Mouse (Mus musculus): Measurements from ENCODE around the gene Abcb1b.
"Not testable (repeated sequence)": the region's sequence is repeated elsewhere in the genome, so short reads cannot be mapped to it uniquely, and the experiment has no call there.

The Abcb1b gene

GRCm38 (mm10) chr5:8863580-8864337 is 65.8 kb downstream of the Abcb1b start:
- DNase-seq (ENCODE audit: low spot score): no peak

GRCm38 (mm10) chr5:8865630-8866029 is 67.7 kb downstream of the Abcb1b start:
- DNase-seq (ENCODE audit: low spot score): not testable (repeated sequence)

GRCm38 (mm10) chr5:8866366-8866765 is 68.4 kb downstream of the Abcb1b start:
- no peak for DNase-seq (ENCODE audit: low spot score)

- DNase-seq (ENCODE audit: low spot score): peak; percentile 4
These were observed 70.1 kb downstream of the Abcb1b start for GRCm38 (mm10) chr5:8868019-8868418.

- DNase-seq (ENCODE audit: low spot score): no peak
These were observed 75.3 kb downstream of the Abcb1b start for GRCm38 (mm10) chr5:8872979-8873915.

GRCm38 (mm10) chr5:8877086-8877485 is 79.1 kb downstream of the Abcb1b start:
- no peak for DNase-seq (ENCODE audit: low spot score)

- DNase-seq (ENCODE audit: low spot score): no peak
These were observed 79.9 kb downstream of the Abcb1b start for GRCm38 (mm10) chr5:8877800-8878199.

GRCm38 (mm10) chr5:8885837-8886236 is 87.9 kb downstream of the Abcb1b start:
- no peak for DNase-seq (ENCODE audit: low spot score)

GRCm38 (mm10) chr5:8893300-8894103 is 95.6 kb downstream of the Abcb1b start, which contains the start of gene Abcb4:
TSS of gene Abcb4 (plus strand) at chr5:8893717.
- peak; percentile 65 for DNase-seq (ENCODE audit: low spot score)

- no peak for DNase-seq (ENCODE audit: low spot score)
These were observed 96.1 kb downstream of the Abcb1b start for GRCm38 (mm10) chr5:8894104-8894425.

- DNase-seq (ENCODE audit: low spot score): no peak
These were observed 96.9 kb downstream of the Abcb1b start for GRCm38 (mm10) chr5:8894641-8895490.

GRCm38 (mm10) chr5:8896198-8896597 is 98.3 kb downstream of the Abcb1b start:
- DNase-seq (ENCODE audit: low spot score): no peak

GRCm38 (mm10) chr5:8898246-8898645 is 100.3 kb downstream of the Abcb1b start:
- no peak for DNase-seq (ENCODE audit: low spot score)

GRCm38 (mm10) chr5:8901001-8901400 is 103.1 kb downstream of the Abcb1b start:
- DNase-seq (ENCODE audit: low spot score): no peak

- DNase-seq (ENCODE audit: low spot score): no peak
These were observed 104.3 kb downstream of the Abcb1b start for GRCm38 (mm10) chr5:8902141-8902817.

GRCm38 (mm10) chr5:8904539-8904938 is 106.6 kb downstream of the Abcb1b start:
- DNase-seq (ENCODE audit: low spot score): no peak

GRCm38 (mm10) chr5:8911567-8912198 is 113.7 kb downstream of the Abcb1b start:
- no peak for DNase-seq (ENCODE audit: low spot score)
